Mouse (Mus musculus): ENCODE data around the gene S1pr5.

S1pr5 gene

DNA sequence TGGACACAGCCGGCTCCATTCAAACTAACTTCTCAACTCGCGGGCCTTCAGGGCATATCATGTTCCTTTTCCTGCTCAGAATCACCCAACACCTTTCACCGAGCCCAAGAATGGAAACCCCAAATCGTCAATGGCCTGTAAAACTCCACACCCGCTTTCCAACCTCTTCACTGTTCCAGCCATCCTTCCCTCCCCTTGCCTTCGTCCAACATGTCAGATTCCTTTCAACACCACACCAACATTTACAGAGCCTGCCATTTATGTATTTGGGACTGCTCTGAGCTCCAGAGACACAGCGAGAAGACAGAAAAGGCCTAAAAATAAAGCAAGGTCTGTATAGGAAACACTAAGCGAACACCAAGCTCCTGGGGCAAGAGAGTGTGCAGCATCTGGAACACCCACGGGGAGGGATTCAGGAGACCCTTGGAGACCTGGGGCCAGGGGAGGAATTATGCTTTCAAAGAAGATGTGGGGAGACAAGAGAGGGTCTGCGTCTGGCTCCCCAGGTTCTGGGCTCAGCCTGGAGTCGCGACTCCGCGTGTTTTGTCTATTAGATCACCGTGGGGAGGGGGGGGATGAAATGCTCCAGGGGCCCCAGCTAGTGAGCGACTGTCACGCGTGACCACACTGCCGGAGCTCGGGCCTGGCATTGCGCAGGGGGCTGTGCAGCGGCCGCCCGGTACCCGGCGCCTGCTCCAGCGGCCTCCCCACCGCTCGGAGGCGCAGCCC is 10.1 kb downstream of the S1pr5 start:
- in situ Hi-C loops (cut with MboI, MseI): no loop called here

- in situ Hi-C loops (cut with MboI, MseI): no loop called here
These were observed 10.8 kb downstream of the S1pr5 start for GRCm38 (mm10) chr9:21237368-21238003.

DNA sequence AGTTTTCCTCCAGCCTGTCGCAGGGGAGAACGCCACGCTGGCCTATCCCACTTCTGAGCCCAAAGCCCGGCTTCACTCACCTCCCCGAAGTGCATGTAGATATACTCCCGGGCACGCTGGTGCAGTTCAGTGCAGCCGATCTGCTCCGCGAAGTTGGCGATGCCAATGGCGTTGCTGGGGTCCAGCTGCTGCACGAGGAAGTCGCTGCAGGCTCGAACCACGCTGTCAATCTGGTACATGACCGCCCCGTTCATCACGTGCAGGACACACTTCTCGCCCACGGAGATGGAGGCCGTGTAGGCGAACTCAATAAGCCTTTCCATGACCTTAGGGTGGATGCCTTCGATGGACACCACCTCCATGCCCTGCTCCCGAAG is 11.3 kb downstream of the S1pr5 start:
- in situ Hi-C loops (cut with MboI, MseI): no loop called here

GRCm38 (mm10) chr9:21235341-21235740 is 12.9 kb downstream of the S1pr5 start:
- in situ Hi-C loops (cut with MboI, MseI): no loop called here

- in situ Hi-C loops (cut with MboI, MseI): no loop called here
These were observed 14.4 kb downstream of the S1pr5 start for GRCm38 (mm10) chr9:21233805-21234204.

- in situ Hi-C loops (cut with MboI, MseI): no loop called here
These were observed 14.9 kb downstream of the S1pr5 start for GRCm38 (mm10) chr9:21233366-21233765.

DNA sequence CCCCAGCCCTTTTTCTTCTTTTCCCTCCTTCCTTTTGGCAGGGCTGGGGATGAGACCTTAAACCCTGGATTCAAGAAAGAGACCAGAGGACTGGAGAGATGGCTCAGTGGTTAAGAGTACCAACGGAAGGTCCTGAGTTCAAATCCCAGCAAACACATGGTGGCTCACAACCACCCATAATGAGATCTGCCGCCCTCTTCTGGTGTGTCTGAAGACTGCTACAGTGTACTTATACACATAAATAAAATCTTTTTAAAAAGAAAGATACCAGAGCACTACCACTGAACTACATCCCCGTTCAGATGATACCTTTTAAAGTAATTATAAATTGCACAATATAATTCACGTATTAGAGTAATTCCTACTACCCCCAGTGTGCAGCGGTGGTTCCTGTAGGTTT is 15.4 kb downstream of the S1pr5 start:
- in situ Hi-C loops (cut with MboI, MseI): no loop called here

DNA sequence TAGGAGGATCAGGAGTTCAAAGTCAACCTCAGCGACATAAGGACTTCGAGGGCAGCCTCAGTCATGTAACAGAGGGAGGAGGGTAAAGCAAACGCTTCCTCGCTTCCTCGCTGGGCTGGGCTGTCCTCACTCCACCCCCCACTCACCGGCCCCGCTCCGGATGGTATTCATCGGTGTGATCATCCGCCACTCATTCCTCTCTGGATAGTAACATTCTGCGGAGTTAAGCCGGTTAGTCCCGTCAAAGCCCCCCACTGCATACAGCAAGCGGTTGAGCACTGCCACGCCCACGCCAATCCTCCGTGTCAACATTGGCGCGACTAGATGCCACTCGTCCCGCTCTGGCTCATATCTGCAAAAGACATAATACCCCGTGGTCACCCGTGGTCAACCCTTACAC is 16.7 kb downstream of the S1pr5 start:
- in situ Hi-C loops (cut with MboI, MseI): no loop called here

GRCm38 (mm10) chr9:21227342-21227741 is 20.9 kb downstream of the S1pr5 start:
- in situ Hi-C loops (cut with MboI, MseI): loop anchor here (5.0 to 10.0 kb wide), 2 partner anchors 75 to 583 kb away; partner anchors contain the start of genes Fbxl12 (in 1 of the 2) and Ubl5 (in 1 of the 2)

DNA sequence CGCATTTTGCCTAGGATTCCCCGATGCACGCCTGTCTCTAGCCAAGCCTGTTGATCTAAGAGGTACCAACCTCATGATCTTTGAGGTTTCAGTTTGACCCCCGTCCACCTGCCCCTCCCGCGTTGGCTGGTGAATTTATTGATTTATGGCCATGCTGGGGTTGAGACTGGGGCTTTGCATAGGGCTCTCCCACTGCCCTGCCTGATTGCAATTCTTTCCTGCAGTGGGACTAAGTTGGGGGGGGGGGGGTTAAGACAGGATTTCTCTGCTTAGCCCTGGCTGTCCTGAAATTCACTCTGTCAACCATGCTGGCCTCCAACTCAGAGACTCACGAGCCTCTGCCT is 22.9 kb downstream of the S1pr5 start:
- in situ Hi-C loops (cut with MboI, MseI): loop anchor here (5.0 to 10.0 kb wide), 2 partner anchors 73 to 581 kb away; partner anchors contain the start of genes Fbxl12 (in 1 of the 2) and Ubl5 (in 1 of the 2)

GRCm38 (mm10) chr9:21224576-21225414 is 23.4 kb downstream of the S1pr5 start:
- in situ Hi-C loops (cut with MboI, MseI): loop anchor here (5.0 to 10.0 kb wide), 2 partner anchors 72 to 580 kb away; partner anchors contain the start of genes Fbxl12 (in 1 of the 2) and Ubl5 (in 1 of the 2)

GRCm38 (mm10) chr9:21223906-21224305 is 24.3 kb downstream of the S1pr5 start:
- in situ Hi-C loops (cut with MboI, MseI): loop anchor here in 1 of 2 experiments (10.0 kb wide), 1 partner anchor 579 kb away; the partner anchor contains the start of genes Fbxl12 and Ubl5

GRCm38 (mm10) chr9:21223490-21223889 is 24.8 kb downstream of the S1pr5 start:
- in situ Hi-C loops (cut with MboI, MseI): loop anchor here in 1 of 2 experiments (10.0 kb wide), 1 partner anchor 579 kb away; the partner anchor contains the start of genes Fbxl12 and Ubl5

GRCm38 (mm10) chr9:21221383-21221929 is 26.8 kb downstream of the S1pr5 start:
- in situ Hi-C loops (cut with MboI, MseI): loop anchor here in 1 of 2 experiments (10.0 kb wide), 1 partner anchor 577 kb away; the partner anchor contains the start of genes Fbxl12 and Ubl5

DNA sequence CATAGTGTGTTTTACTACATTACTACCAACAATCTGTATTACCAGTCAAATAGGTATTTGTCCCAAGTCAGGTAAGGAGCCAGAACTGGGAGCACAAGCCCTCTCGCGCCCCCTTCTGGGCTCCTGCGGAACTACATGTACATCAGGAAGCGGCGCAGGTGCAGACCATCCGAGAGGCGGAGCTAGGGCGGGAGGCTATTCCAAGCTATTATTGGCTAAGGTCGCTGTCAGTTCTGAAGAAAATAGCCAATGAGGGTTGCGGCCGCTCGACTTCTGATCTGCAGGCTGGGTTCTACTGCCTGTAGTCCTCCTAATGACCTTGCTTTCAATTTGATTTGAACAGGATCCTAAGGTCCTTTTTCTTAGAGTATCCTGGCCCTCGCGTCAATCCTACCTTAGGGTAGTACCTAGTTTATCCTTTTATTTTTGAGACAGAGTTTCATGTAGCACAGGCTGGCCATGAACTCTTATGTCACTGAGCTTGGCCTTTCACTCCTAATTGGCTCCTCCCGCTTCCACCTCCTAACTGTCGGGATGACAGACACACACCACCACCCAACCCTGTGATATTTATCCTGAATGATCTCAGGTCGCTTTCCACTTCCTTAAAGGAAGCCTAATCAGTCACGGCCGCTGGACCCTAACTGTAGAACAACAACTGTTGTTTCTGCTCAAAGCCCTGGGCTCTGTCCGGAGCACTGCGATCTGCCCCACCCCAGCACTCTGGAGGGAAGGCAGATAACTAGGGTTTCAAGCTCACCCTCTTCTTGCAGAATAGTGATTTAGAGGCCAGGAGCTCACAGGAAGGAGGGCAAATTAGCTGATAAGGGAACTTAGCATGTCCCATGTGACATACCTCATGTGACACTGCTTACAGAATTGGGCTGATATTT is 27.5 kb downstream of the S1pr5 start:
- in situ Hi-C loops (cut with MboI, MseI): loop anchor here in 1 of 2 experiments (10.0 kb wide), 1 partner anchor 576 kb away; the partner anchor contains the start of genes Fbxl12 and Ubl5

DNA sequence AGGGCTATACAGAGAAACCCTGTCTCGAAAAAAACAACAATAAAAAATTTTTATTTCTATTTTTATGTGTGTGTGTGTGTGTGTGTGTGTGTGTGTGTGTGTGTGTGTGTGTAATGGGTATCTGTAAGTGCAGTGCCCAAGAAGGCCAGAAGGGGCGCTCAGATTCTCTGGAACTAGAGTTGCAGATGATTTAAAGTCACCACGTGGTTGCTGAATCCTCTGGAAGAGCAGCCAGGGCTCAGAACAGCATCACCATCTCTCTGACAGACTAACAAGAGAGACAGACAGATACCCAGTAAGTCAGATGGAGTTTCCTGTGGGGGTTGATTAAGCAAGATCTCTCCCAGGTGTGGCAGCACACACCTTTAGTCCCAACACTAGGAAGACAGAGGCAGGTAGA is 28.4 kb downstream of the S1pr5 start:
- in situ Hi-C loops (cut with MboI, MseI): loop anchor here in 1 of 2 experiments (10.0 kb wide), 1 partner anchor 575 kb away; the partner anchor contains the start of genes Fbxl12 and Ubl5

DNA sequence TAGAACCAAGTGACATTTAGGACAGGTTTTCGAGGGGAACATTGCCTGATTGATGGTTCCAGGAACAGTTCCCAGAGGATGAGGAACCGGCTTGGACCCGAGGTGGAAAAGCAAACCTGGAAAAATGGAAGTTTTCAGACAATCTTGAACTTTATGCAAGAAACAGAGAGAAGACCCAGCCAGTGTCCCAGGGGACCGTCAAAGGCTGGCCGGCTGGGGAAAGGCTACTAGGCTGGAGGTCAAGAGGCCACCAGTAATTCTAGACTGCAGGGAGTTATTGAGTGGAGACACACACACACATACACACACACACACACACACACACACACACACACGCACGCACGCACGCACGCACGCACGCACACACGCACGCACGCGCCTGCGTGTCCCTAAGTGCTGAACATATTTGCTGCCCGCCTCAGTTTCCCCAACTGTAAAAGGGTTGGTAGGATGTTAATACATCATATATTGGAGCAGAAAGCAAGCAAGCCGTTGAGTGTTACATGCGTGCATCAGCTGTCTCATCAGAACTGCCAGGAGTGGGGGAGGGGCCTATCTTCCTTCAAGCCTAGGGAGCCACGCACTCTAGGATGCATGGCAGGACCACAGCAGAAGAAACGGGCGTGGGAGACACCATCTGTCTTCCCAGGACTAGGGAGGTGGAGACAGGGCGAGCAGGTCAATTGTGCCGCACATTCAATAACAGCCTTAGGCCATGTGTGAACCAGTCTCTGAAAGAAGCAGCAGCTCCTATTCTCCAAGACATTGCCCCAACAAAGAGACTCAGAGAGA is 32.0 kb downstream of the S1pr5 start:
- in situ Hi-C loops (cut with MboI, MseI): no loop called here

GRCm38 (mm10) chr9:21213617-21214190 is 34.5 kb downstream of the S1pr5 start:
- in situ Hi-C loops (cut with MboI, MseI): no loop called here

GRCm38 (mm10) chr9:21211624-21212023 is 36.6 kb downstream of the S1pr5 start:
- in situ Hi-C loops (cut with MboI, MseI): no loop called here
